Comparison of ENCODE assay signal across 8 mouse cellular contexts in the genomic region with DNA sequence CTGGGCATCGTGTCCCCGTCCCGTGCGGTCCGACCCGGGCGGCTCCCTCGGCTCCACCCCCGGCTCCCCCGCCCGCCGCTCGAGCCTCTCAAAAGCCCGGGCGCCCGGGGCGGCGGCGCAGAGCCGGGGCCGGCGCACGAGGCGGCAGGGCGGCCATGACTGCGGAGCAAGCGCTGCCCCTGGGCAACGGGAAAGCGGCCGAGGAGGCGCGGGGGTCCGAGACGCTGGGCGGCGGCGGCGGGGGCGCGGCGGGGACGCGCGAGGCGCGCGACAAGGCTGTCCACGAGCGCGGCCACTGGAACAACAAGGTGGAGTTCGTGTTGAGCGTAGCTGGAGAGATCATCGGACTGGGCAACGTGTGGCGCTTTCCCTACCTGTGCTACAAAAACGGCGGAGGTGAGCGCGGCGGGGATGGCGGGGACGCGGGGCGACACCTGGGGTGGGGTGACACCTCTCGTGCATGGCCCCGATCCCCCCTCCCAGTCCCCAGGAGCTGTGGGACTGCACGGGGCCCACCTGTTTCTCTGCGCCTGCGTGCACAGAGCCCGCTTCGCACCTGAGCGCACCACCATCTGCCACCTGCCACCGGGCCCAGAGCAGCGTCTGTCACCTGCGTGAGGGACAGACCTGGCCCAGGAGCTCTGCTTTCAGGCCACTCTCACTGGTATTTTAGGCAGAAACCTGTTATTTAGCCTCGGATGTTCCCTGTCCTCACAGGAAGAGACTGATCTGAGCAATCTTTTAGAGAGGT. TPM values are rescaled to one million over a fixed set of nuclear protein-coding genes. Genes with fewer than 3 reads are reported as not detected.
DNase-seq lines count a peak whose midpoint lies in the region; ATAC-seq and TF ChIP-seq lines count a peak whose summit lies in the region.

TSS of gene Slc6a11 (plus strand) at position 120 of the 751 bp plus-strand sequence.

- no peak for TF ChIP-seq CTCF in cortical plate, adult 2 months (IDR thresholded peaks at IDR 0.05; ENCODE audit: extremely low read depth, insufficient read depth, low read length)
- TF ChIP-seq CTCF in forebrain, postnatal 0 days (IDR thresholded peaks at IDR 0.05; ENCODE audit: low read depth): no peak
- TF ChIP-seq CTCF in small intestine, adult 2 months (IDR thresholded peaks at IDR 0.05; ENCODE audit: extremely low read depth, insufficient read length, insufficient replicate concordance, low read depth, low read length): no peak

- H3K9ac ChIP-seq in forebrain, postnatal 0 days: peak within 1 kb of the TSS; percentile 85
- H3K9ac ChIP-seq in limb, embryonic 12.5 days (replicated peaks): peak within 1 kb of the TSS; percentile 50

- H3K4me3 ChIP-seq in cortical plate, adult 2 months (ENCODE audit: insufficient read depth, low read length): peak within 1 kb of the TSS; percentile 51
- H3K4me3 ChIP-seq in forebrain, postnatal 0 days (ENCODE audit: low read depth, low read length): peak within 1 kb of the TSS; percentile 62
- peak within 1 kb of the TSS; percentile 45 for H3K4me3 ChIP-seq in limb, embryonic 12.5 days (replicated peaks)
- H3K4me3 ChIP-seq in small intestine, adult 2 months (ENCODE audit: low read depth, low read length): peak within 1 kb of the TSS; percentile 12; the same call in 1 of the 2 replicates

- TF ChIP-seq POLR2A in cortical plate, adult 2 months (IDR thresholded peaks at IDR 0.05; ENCODE audit: extremely low read depth, insufficient read depth, low read length): 0 out of 2 replicates have a peak, but pooled peaks have one; percentile 22
- no peak for TF ChIP-seq POLR2A in small intestine, adult 2 months (IDR thresholded peaks at IDR 0.05; ENCODE audit: low read depth, low read length)

- peak; percentile 19 to 40 for DNase-seq in left cerebral cortex, adult 18-20 months (ENCODE audit: low spot score in 2 of 2)
- no peak for DNase-seq in left cerebral cortex, adult 11 months (ENCODE audit: low spot score)
- DNase-seq in forebrain, postnatal 0 days: peak; percentile 55
- DNase-seq in B cell, adult 2 months: no peak
- no peak for DNase-seq in urinary bladder, postnatal 14 days (ENCODE audit: low spot score)

- peak within 1 kb of the TSS; percentile 53; the same call in 1 of the 2 replicates for H3K27ac ChIP-seq in cortical plate, adult 2 months (ENCODE audit: insufficient read depth, low read length)
- H3K27ac ChIP-seq in forebrain, postnatal 0 days (ENCODE audit: low read depth, low read length): peak within 1 kb of the TSS; percentile 40; the same call in 1 of the 2 replicates
- H3K27ac ChIP-seq in limb, embryonic 12.5 days: no peak within 1 kb of the TSS
- no peak within 1 kb of the TSS for H3K27ac ChIP-seq in small intestine, adult 2 months (ENCODE audit: insufficient read depth, low read depth, low read length)

- H3K36me3 ChIP-seq in forebrain, postnatal 0 days (ENCODE audit: insufficient read depth): no peaks in the 10 kb centered on the region
- H3K36me3 ChIP-seq in limb, embryonic 12.5 days: no peaks in the 10 kb centered on the region
- no peaks in the 10 kb centered on the region for H3K36me3 ChIP-seq in small intestine, adult 2 months (ENCODE audit: control insufficient read depth, insufficient read depth, low read length)

- H3K27me3 ChIP-seq in forebrain, postnatal 0 days (ENCODE audit: insufficient read depth, low read length): no peaks in the 10 kb centered on the region
- peaks cover 67% of the 10 kb centered on the region for H3K27me3 ChIP-seq in limb, embryonic 12.5 days
- H3K27me3 ChIP-seq in small intestine, adult 2 months (ENCODE audit: control insufficient read depth, insufficient read depth, low read length): peaks cover 11% of the 10 kb centered on the region

- no peaks in the 10 kb centered on the region for H3K9me3 ChIP-seq in forebrain, postnatal 0 days (ENCODE audit: low read length)
- no peaks in the 10 kb centered on the region for H3K9me3 ChIP-seq in limb, embryonic 12.5 days

- WGBS in forebrain, postnatal 0 days: 2% methylated on average over 66 of the region's 76 CpGs
- 4% methylated on average over 65 of the region's 76 CpGs for WGBS in limb, embryonic 12.5 days
- WGBS in small intestine, adult 2 months: 6% methylated on average over 76 of the region's 76 CpGs

- ATAC-seq in forebrain, postnatal 0 days: peak; percentile 77
- ATAC-seq in limb, embryonic 12.5 days (ENCODE audit: insufficient number of reproducible peaks, insufficient read depth, low FRiP score, low TSS enrichment, low read depth): no peak

- 0 out of 2 replicates have a peak, but pooled peaks cover 2% of the 10 kb centered on the region for H3K4me1 ChIP-seq in cortical plate, adult 2 months (ENCODE audit: control insufficient read depth, insufficient read depth, low read length)
- peaks cover 5% of the 10 kb centered on the region; the same call in 1 of the 2 replicates for H3K4me1 ChIP-seq in forebrain, postnatal 0 days (ENCODE audit: insufficient read depth)
- H3K4me1 ChIP-seq in limb, embryonic 12.5 days (replicated peaks): peaks cover 8% of the 10 kb centered on the region
- H3K4me1 ChIP-seq in small intestine, adult 2 months (ENCODE audit: control insufficient read depth, insufficient read depth, insufficient read length, low read length): no peaks in the 10 kb centered on the region

- H3K4me2 ChIP-seq in forebrain, postnatal 0 days (ENCODE audit: low read depth): peak within 1 kb of the TSS; percentile 97
- peak within 1 kb of the TSS; percentile 78 for H3K4me2 ChIP-seq in limb, embryonic 12.5 days

RNA-seq across cellular contexts. Expression of gene Slc6a11, which starts in this region (rescaled TPM):
- total RNA-seq in left cerebral cortex, adult 18-20 months (2021): 10 to 100 TPM; 71.3 to 76.3 TPM
- 123 and 124 TPM in 2 replicates for polyA plus RNA-seq in cortical plate, adult 2 months (2012; rRNA removed)
- total RNA-seq in forebrain, postnatal 0 days (2014; rRNA removed): 64.4 and 86.9 TPM in 2 replicates
- polyA plus RNA-seq in forebrain, postnatal 0 days (2015; fragmentation: Nextera tagmentation; extraction: Ambion mirVana): 45.6 and 62.9 TPM in 2 replicates
- polyA plus RNA-seq in limb, embryonic 12.5 days (2016; fragmentation: Nextera tagmentation; extraction: Ambion mirVana): 0.05 TPM in 1 of 2 replicates, not detected in the other
- 0.17 and 0.30 TPM in 2 replicates for polyA plus RNA-seq in small intestine, adult 2 months (2012; rRNA removed)

Comparison
In these comparisons a context has a peak if more than half of its experiments do, and no peak if none do; other contexts are left out.
1. RNA of gene Slc6a11 (polyA plus RNA-seq): 123 to 124 TPM in cortical plate, adult 2 months and 45.6 to 62.9 TPM in forebrain, postnatal 0 days; 0.17 to 0.30 TPM in small intestine, adult 2 months and 0.05 TPM in limb, embryonic 12.5 days; every median in the first group is over 10 times any median in the second.
2. DNase-seq: peak in left cerebral cortex, adult 18-20 months (2 of 2) and forebrain, postnatal 0 days (single experiment); none in left cerebral cortex, adult 11 months (single experiment), B cell, adult 2 months (0 of 2) and urinary bladder, postnatal 14 days (single experiment).
3. H3K27ac ChIP-seq: peak in cortical plate, adult 2 months (single experiment) and forebrain, postnatal 0 days (single experiment); none in limb, embryonic 12.5 days (single experiment) and small intestine, adult 2 months (single experiment).
4. H3K4me3 ChIP-seq: peak in every context shown above with its lines; median percentile 62 in forebrain, postnatal 0 days; 51 in cortical plate, adult 2 months; 45 in limb, embryonic 12.5 days; 12 in small intestine, adult 2 months.